Mouse (Mus musculus) cortical plate, adult 2 months (tissue): Measurements from ENCODE around the gene Ftl1. TPM values are rescaled to one million over a fixed set of nuclear protein-coding genes. Genes with fewer than 3 reads are reported as not detected.
A peak's percentile ranks its signal among the peaks of the same experiment; 100 is the strongest.
"Not testable (repeated sequence)": the region's sequence is repeated elsewhere in the genome, so short reads cannot be mapped to it uniquely, and the experiment has no call there.

Source experiments
- H3K27ac ChIP-seq: fragments of 200-500 bp; 2 replicates; pipeline ENCODE4 v1.5.1; 2012; ENCODE audit warnings: low read length, control low read depth, inconsistent platforms; ENCODE audit not compliant: insufficient read depth
- H3K4me1 ChIP-seq: fragments of 200-500 bp; 2 replicates; pipeline ENCODE4 v1.6.1; 2011; ENCODE audit warnings: low read length; ENCODE audit not compliant: control insufficient read depth, insufficient read depth
- H3K4me3 ChIP-seq: fragments of 200-500 bp; 2 replicates; pipeline ENCODE4 v1.5.1; 2011; ENCODE audit warnings: mild to moderate bottlenecking, low read length, control low read depth; ENCODE audit not compliant: insufficient read depth
- CTCF ChIP-seq: fragments of 200-500 bp; IDR thresholded peaks from 2 replicates; pipeline ENCODE4 v1.5.1; 2011; ENCODE audit warnings: mild to moderate bottlenecking, control low read depth, low read length; ENCODE audit not compliant: insufficient read depth; ENCODE audit errors: extremely low read depth
- POLR2A ChIP-seq: fragments of 200-500 bp; IDR thresholded peaks from 2 replicates; pipeline ENCODE4 v1.6.1; 2011; ENCODE audit warnings: mild to moderate bottlenecking, low read length, control low read depth; ENCODE audit not compliant: insufficient read depth; ENCODE audit errors: extremely low read depth
- polyA plus RNA-seq: library from polyadenylated mRNA; depleted of rRNA; stranded (reverse); fragments of >200 nt; gene quantifications from 2 replicates; pipeline ENCODE4 v1.2.3, GENCODE M21; 2012; rRNA removed

The Ftl1 gene
- 588 and 637 TPM in 2 replicates for polyA plus RNA-seq

- Histone ChIP-seq H3K27ac (peak within 1 kb of the TSS; percentile 94), H3K4me3 (peak within 1 kb of the TSS; percentile 93)
- peak; percentile 96 for TF ChIP-seq POLR2A
- H3K4me1 ChIP-seq, result not testable (repeated sequence)
Observed at GRCm38 (mm10) chr7:45459564-45460140, at the start of gene Ftl1. Gene Ftl1 (minus strand): TSS chr7:45459884.

- no peaks in the 10 kb centered on the region for H3K4me1 ChIP-seq
- no peak overlapping the region for H3K27ac ChIP-seq
- no peak for TF ChIP-seq POLR2A
- no peak for TF ChIP-seq CTCF
- peak overlapping the region; percentile 62 for H3K4me3 ChIP-seq
Observed at GRCm38 (mm10) chr7:45509181-45509882, 49.6 kb upstream of the Ftl1 start.

GRCm38 (mm10) chr7:45508561-45508960 is 48.9 kb upstream of the Ftl1 start:
- H3K27ac ChIP-seq, result no peak overlapping the region
- no peaks in the 10 kb centered on the region for H3K4me1 ChIP-seq
- H3K4me3 ChIP-seq, result no peak overlapping the region; the same call in 1 of the 2 replicates
- TF ChIP-seq CTCF (no peak), POLR2A (no peak)

GRCm38 (mm10) chr7:45507583-45507982 is 47.9 kb upstream of the Ftl1 start:
- no peaks in the 10 kb centered on the region for H3K4me1 ChIP-seq
- no peak overlapping the region for H3K27ac ChIP-seq
- no peak overlapping the region for H3K4me3 ChIP-seq
- TF ChIP-seq POLR2A, result no peak

GRCm38 (mm10) chr7:45498427-45498826 is 38.7 kb upstream of the Ftl1 start:
- Histone ChIP-seq H3K27ac (no peak overlapping the region), H3K4me1 (no peaks in the 10 kb centered on the region), H3K4me3 (no peak overlapping the region)
- TF ChIP-seq POLR2A (no peak), CTCF (no peak)

- Histone ChIP-seq H3K4me1 (no peaks in the 10 kb centered on the region; the same call in 1 of the 2 replicates), H3K4me3 (no peak overlapping the region), H3K27ac (no peak overlapping the region)
- TF ChIP-seq POLR2A (no peak), CTCF (no peak)
Observed at GRCm38 (mm10) chr7:45494548-45494947, 34.9 kb upstream of the Ftl1 start.

GRCm38 (mm10) chr7:45492951-45493350 is 33.3 kb upstream of the Ftl1 start:
- no peak overlapping the region for H3K27ac ChIP-seq
- no peak for TF ChIP-seq CTCF
- TF ChIP-seq POLR2A, result no peak

GRCm38 (mm10) chr7:45492225-45492844 is 32.7 kb upstream of the Ftl1 start:
- H3K27ac ChIP-seq, result no peak overlapping the region
- TF ChIP-seq POLR2A (no peak), CTCF (no peak)
- no peaks in the 10 kb centered on the region; the same call in 1 of the 2 replicates for H3K4me1 ChIP-seq
- H3K4me3 ChIP-seq, result no peak overlapping the region

More at GRCm38 (mm10) chr7:45492951-45493350, 33.3 kb upstream of the Ftl1 start:
- no peak overlapping the region for H3K4me3 ChIP-seq
- H3K4me1 ChIP-seq, result no peaks in the 10 kb centered on the region; the same call in 1 of the 2 replicates

GRCm38 (mm10) chr7:45491264-45491663 is 31.6 kb upstream of the Ftl1 start:
- TF ChIP-seq CTCF (no peak), POLR2A (no peak)

GRCm38 (mm10) chr7:45490822-45491221 is 31.1 kb upstream of the Ftl1 start:
- no peaks in the 10 kb centered on the region; the same call in 1 of the 2 replicates for H3K4me1 ChIP-seq
- TF ChIP-seq CTCF, result no peak
- no peak overlapping the region for H3K27ac ChIP-seq
- no peak overlapping the region for H3K4me3 ChIP-seq

More at GRCm38 (mm10) chr7:45491264-45491663, 31.6 kb upstream of the Ftl1 start:
- Histone ChIP-seq H3K4me3 (no peak overlapping the region), H3K4me1 (no peaks in the 10 kb centered on the region; the same call in 1 of the 2 replicates), H3K27ac (no peak overlapping the region)
